In genomic region chr2:58484284-58484965, GRCm38 (mm10) we compare ENCODE assay signal across 12 mouse cellular contexts. TPM values are rescaled to one million over a fixed set of nuclear protein-coding genes. Genes with fewer than 3 reads are reported as not detected.
DNase-seq lines count a peak whose midpoint lies in the region; ATAC-seq and TF ChIP-seq lines count a peak whose summit lies in the region.
"Had no signal": no experiment of that assay in that cellular context is flagged by ENCODE, and none has a peak within 500 bp of the region (broad histone marks: within the 10 kb centered on the region; RNA-seq: fewer than 3 reads in every experiment).

No protein-coding gene starts in this region.

- H3K4me1 ChIP-seq in hindbrain, embryonic 16.5 days (ENCODE audit: control insufficient read depth, insufficient read depth, low read depth, low read length) = peaks cover 14% of the 10 kb centered on the region
- peaks cover 16% of the 10 kb centered on the region; the same call in 1 of the 2 replicates for H3K4me1 ChIP-seq in hindbrain, embryonic 10.5 days (replicated peaks)
- peaks cover 15% of the 10 kb centered on the region; the same call in 1 of the 2 replicates for H3K4me1 ChIP-seq in forebrain, postnatal 0 days (ENCODE audit: insufficient read depth)

- H3K27me3 ChIP-seq in hindbrain, embryonic 16.5 days (replicated peaks; ENCODE audit: control insufficient read depth, insufficient read depth, low read length) = no peaks in the 10 kb centered on the region
- H3K27me3 ChIP-seq in hindbrain, embryonic 10.5 days (ENCODE audit: insufficient read depth, poor library complexity, severe bottlenecking) = no peaks in the 10 kb centered on the region
- no peaks in the 10 kb centered on the region for H3K27me3 ChIP-seq in forebrain, postnatal 0 days (ENCODE audit: insufficient read depth, low read length)

- 62% methylated on average over 7 of the region's 7 CpGs for WGBS in hindbrain, embryonic 16.5 days
- 72% methylated on average over 7 of the region's 7 CpGs for WGBS in hindbrain, embryonic 10.5 days
- WGBS in forebrain, postnatal 0 days = 42% methylated on average over 7 of the region's 7 CpGs

- no peak for TF ChIP-seq CTCF in forebrain, postnatal 0 days (IDR thresholded peaks at IDR 0.05; ENCODE audit: low read depth)

- H3K4me3 ChIP-seq in hindbrain, embryonic 16.5 days (ENCODE audit: low read length) = no peak overlapping the region
- no peak overlapping the region for H3K4me3 ChIP-seq in hindbrain, embryonic 10.5 days
- no peak overlapping the region for H3K4me3 ChIP-seq in forebrain, postnatal 0 days (ENCODE audit: low read depth, low read length)

- ATAC-seq in hindbrain, embryonic 16.5 days = 0 out of 2 replicates have a peak, but pooled peaks have one; percentile 28
- ATAC-seq in forebrain, postnatal 0 days = peak; percentile 59

- H3K4me2 ChIP-seq in hindbrain, embryonic 16.5 days (ENCODE audit: low read length) = no peak overlapping the region
- no peak overlapping the region for H3K4me2 ChIP-seq in forebrain, postnatal 0 days (ENCODE audit: low read depth)

- no peak overlapping the region for H3K9ac ChIP-seq in hindbrain, embryonic 16.5 days (ENCODE audit: low read depth, low read length)
- no peak overlapping the region for H3K9ac ChIP-seq in forebrain, postnatal 0 days

- H3K9me3 ChIP-seq in hindbrain, embryonic 16.5 days (ENCODE audit: control insufficient read depth, low read length) = no peaks in the 10 kb centered on the region
- no peaks in the 10 kb centered on the region for H3K9me3 ChIP-seq in hindbrain, embryonic 10.5 days
- no peaks in the 10 kb centered on the region for H3K9me3 ChIP-seq in forebrain, postnatal 0 days (ENCODE audit: low read length)

- DNase-seq in hindbrain, embryonic 10.5 days (ENCODE audit: low spot score) = no peak
- peak; percentile 11 for DNase-seq in 3134 (ENCODE audit: extremely low read depth, insufficient read length, low spot score)
- peak; percentile 70 for DNase-seq in Muller cell, postnatal 12 days (ENCODE audit: inconsistent ontology term)
- DNase-seq in forebrain, postnatal 0 days = no peak
- no peak for DNase-seq in thymus, postnatal 36 days
- no peak for DNase-seq in spleen, postnatal 4 days (ENCODE audit: low spot score in 2 of 2)
- DNase-seq in kidney, adult 8-10 months = no peak

- H3K27ac ChIP-seq in hindbrain, embryonic 16.5 days (ENCODE audit: low read depth, low read length) = peak overlapping the region; percentile 29; the same call in 1 of the 2 replicates
- no peak overlapping the region for H3K27ac ChIP-seq in hindbrain, embryonic 10.5 days
- H3K27ac ChIP-seq in forebrain, postnatal 0 days (ENCODE audit: low read depth, low read length) = no peak overlapping the region

- H3K36me3 ChIP-seq in hindbrain, embryonic 16.5 days (ENCODE audit: control insufficient read depth, insufficient read depth, low read length) = no peaks in the 10 kb centered on the region
- H3K36me3 ChIP-seq in hindbrain, embryonic 10.5 days = peaks cover 6% of the 10 kb centered on the region; the same call in 1 of the 2 replicates
- H3K36me3 ChIP-seq in forebrain, postnatal 0 days (ENCODE audit: insufficient read depth) = peaks cover 3% of the 10 kb centered on the region; the same call in 1 of the 2 replicates
- H3K36me3 ChIP-seq: G1E had no signal

RNA-seq across cellular contexts. Expression of gene Gm17409, which starts 14.5 kb away (rescaled TPM):
- 0.16 TPM in 1 of 2 replicates, not detected in the other for polyA plus RNA-seq in hindbrain, embryonic 16.5 days (2015; fragmentation: Nextera tagmentation; extraction: Ambion mirVana)
- polyA plus RNA-seq in hindbrain, embryonic 10.5 days (2016; fragmentation: Nextera tagmentation; extraction: Ambion mirVana) = 0.17 TPM in 1 of 2 replicates, not detected in the other
- not detected in 2 replicates for total RNA-seq in forebrain, postnatal 0 days (2014; rRNA removed)
- not detected in 2 replicates for polyA plus RNA-seq in forebrain, postnatal 0 days (2015; fragmentation: Nextera tagmentation; extraction: Ambion mirVana)
- total RNA-seq: common myeloid progenitor, adult 5-6 weeks; G1E had no signal
- polyA plus RNA-seq: G1E; kidney, embryonic 16.5 days; limb, embryonic 11.5 days had no signal

Comparison
In these comparisons a context has a peak if more than half of its experiments do, and no peak if none do; other contexts are left out.
1. DNase-seq: peak in 3134 (single experiment) and Muller cell, postnatal 12 days (single experiment); none in hindbrain, embryonic 10.5 days (single experiment), forebrain, postnatal 0 days (single experiment), thymus, postnatal 36 days (0 of 2), spleen, postnatal 4 days (0 of 2) and kidney, adult 8-10 months (0 of 2).